Mouse (Mus musculus) c-Kit-positive CD71-negative TER-119-negative erythroid progenitor cells, embryonic 14.5 days (primary cell): ENCODE data around the gene 1810013L24Rik.
"Not testable (repeated sequence)": the region's sequence is repeated elsewhere in the genome, so short reads cannot be mapped to it uniquely, and the experiment has no call there.

ENCODE experiments used
- DNase-seq: peaks from one replicate; pipeline ENCODE4 v3.0.0-alpha.2; 2013; ENCODE audit warnings: low read depth

1810013L24Rik gene

DNA sequence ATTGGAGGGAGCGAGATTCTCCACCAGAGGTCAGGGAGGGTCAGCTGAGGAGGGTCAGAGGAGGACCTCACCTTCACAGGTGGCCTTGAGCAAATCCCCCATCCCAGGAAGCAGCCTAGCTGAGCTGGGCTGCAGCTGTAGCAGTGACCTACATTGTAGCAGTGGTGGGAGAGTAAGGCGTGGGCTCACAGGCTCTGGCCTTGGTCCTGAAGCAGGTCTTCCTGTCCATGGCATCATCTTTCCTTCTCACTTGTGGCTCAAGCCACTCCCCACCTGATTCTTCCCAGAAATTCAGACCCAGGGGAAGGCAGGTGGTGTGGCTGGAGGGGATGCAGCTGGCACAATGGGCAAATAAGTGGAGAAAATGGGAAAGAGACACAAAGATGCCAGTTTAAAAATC, 76.2 kb downstream of the 1810013L24Rik start:
- not testable (repeated sequence) for DNase-seq
